Mouse (Mus musculus): ENCODE results near the gene Gpd1l. TPM values are rescaled to one million over a fixed set of nuclear protein-coding genes. Genes with fewer than 3 reads are reported as not detected.

Gpd1l gene
- polyA plus RNA-seq, 1 experiment from 2014 or later, result 6.7 TPM

DNA sequence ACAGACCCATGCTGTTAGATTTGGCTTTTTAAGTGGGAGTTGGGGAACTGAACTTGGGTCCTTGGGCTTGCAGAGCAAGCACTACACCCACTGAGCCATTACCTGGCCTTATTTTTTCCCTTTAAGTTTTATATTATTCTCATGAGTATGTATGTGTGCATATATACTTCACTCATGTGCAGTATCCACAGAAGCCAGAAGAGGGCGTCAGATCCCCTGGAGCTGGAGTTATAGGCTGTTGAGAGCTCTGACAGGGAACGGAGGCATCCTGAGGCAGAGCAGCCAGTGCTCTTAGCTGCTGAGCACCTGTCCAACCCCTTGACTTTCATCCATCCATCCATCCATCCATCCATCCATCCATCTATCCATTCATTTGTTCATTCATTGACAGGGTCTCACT is 2.9 kb upstream of the Gpd1l start:
- H3K27ac ChIP-seq (replicated peaks; ENCODE audit: low read depth, low read length), result no peak overlapping the region
- DNase-seq (ENCODE audit: low spot score), result no peak
- H3K4me2 ChIP-seq (ENCODE audit: low read depth, severe bottlenecking), result no peak overlapping the region
- WGBS, result 91% methylated on average over 2 of the region's 2 CpGs
- peaks cover 7% of the 10 kb centered on the region; the same call in 1 of the 2 replicates for H3K4me1 ChIP-seq (ENCODE audit: control insufficient read depth, insufficient read depth, low read length)
- no peaks in the 10 kb centered on the region for H3K9me3 ChIP-seq (ENCODE audit: control insufficient read depth, low read length)
- no peaks in the 10 kb centered on the region for H3K27me3 ChIP-seq (ENCODE audit: control insufficient read depth, insufficient read depth, low read length)
- H3K4me3 ChIP-seq (ENCODE audit: low read depth, low read length), result no peak overlapping the region
- ATAC-seq (ENCODE audit: insufficient number of reproducible peaks, low FRiP score, low TSS enrichment, low read depth), result no peak
- H3K36me3 ChIP-seq (ENCODE audit: control insufficient read depth, insufficient read depth, low read length), result no peaks in the 10 kb centered on the region
- no peak overlapping the region for H3K9ac ChIP-seq (ENCODE audit: low read length)

DNA sequence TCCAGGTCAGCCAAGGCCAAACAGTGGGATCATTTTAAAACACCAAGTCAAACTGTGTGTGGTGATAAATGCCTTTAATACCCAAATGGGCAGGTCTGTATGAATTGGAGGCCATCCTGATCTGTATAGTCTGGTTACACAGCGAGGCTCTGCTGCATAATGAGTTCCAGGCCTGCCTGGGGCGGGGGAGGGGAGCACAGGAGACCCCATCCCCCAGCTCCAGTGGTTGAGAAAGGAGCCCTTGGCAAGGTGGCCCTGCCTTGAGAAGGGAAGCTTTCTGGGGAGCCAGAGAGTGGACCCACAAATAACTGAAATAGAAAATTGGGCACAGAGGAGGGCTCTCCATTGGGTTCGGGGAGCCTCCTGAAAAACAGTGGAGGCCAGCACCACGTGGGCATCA is 1.5 kb upstream of the Gpd1l start:
- DNase-seq (ENCODE audit: low spot score), result peak; percentile 50

DNA sequence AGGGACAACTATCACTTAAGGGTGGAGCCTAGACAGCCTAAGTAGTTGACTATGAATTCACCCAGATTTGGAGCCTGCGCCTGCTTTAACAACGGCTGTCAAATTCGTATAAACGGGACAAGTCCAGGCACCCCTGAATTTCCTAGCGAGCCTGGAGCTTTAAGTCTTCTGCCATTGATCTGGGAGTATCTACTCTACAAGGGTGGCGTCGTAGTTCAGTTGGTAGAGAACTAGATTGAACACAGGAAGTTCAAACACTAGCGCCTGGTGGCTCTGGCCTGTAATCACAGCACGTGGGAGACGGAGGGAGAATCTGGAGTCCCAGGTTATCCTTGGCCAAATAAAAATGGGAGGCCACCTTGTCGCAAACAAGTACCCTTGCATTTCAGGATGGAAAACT is 444 bp upstream of the Gpd1l start:
- ATAC-seq (ENCODE audit: insufficient number of reproducible peaks, low FRiP score, low TSS enrichment, low read depth) (no peak), DNase-seq (ENCODE audit: low spot score) (no peak)
- Histone ChIP-seq H3K27ac (replicated peaks; ENCODE audit: low read depth, low read length) (no peak overlapping the region), H3K9ac (ENCODE audit: low read length) (no peak overlapping the region), H3K4me3 (ENCODE audit: low read depth, low read length) (no peak overlapping the region), H3K4me2 (ENCODE audit: low read depth, severe bottlenecking) (peak overlapping the region; percentile 92; the same call in 1 of the 2 replicates), H3K27me3 (ENCODE audit: control insufficient read depth, insufficient read depth, low read length) (no peaks in the 10 kb centered on the region), H3K4me1 (ENCODE audit: control insufficient read depth, insufficient read depth, low read length) (peaks cover 7% of the 10 kb centered on the region; the same call in 1 of the 2 replicates), H3K36me3 (ENCODE audit: control insufficient read depth, insufficient read depth, low read length) (no peaks in the 10 kb centered on the region), H3K9me3 (ENCODE audit: control insufficient read depth, low read length) (no peaks in the 10 kb centered on the region)
- WGBS, result 63% methylated on average over 11 of the region's 11 CpGs

More for the DNA sequence above, 1.5 kb upstream of the Gpd1l start:
- no peak overlapping the region for H3K9ac ChIP-seq (ENCODE audit: low read length)
- no peak overlapping the region for H3K4me2 ChIP-seq (ENCODE audit: low read depth, severe bottlenecking)
- H3K4me3 ChIP-seq (ENCODE audit: low read depth, low read length), result no peak overlapping the region
- no peak for ATAC-seq (ENCODE audit: insufficient number of reproducible peaks, low FRiP score, low TSS enrichment, low read depth)
- H3K9me3 ChIP-seq (ENCODE audit: control insufficient read depth, low read length), result no peaks in the 10 kb centered on the region
- H3K4me1 ChIP-seq (ENCODE audit: control insufficient read depth, insufficient read depth, low read length), result peaks cover 7% of the 10 kb centered on the region; the same call in 1 of the 2 replicates
- no peaks in the 10 kb centered on the region for H3K36me3 ChIP-seq (ENCODE audit: control insufficient read depth, insufficient read depth, low read length)
- 64% methylated on average over 4 of the region's 4 CpGs for WGBS
- no peak overlapping the region for H3K27ac ChIP-seq (replicated peaks; ENCODE audit: low read depth, low read length)
- no peaks in the 10 kb centered on the region for H3K27me3 ChIP-seq (ENCODE audit: control insufficient read depth, insufficient read depth, low read length)

DNA sequence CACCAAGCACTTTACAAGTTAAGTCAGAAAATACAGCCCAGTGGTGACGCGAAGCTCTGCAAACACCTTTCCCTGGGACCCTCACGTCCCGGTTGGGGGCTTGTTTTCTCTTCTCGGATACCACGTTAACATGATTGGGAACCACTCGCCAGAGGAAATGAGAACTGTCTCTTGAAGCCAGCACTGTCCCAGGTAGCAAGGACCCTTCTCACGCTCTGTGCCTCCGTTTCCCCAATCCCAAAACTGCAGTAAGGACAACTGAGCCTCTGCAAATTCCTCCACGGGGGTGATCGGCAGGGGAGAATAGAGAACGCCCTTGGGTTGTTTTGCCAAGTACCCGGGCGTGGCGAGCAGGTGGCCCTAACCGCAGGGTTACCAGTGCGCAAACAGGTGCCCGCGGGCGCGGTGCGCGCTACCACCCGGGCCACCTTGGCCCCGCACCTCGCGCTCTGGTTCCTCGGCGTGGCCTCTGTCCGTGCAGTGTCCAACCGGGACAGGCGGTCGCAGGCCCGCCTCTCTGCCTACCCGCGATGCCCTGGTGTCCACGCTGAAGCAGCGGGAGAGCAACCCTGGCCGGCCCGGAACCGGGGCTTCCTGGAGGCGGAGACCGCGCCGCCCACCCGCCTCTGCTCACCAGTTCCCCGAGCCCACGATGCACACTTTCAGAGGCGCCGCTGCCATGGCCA is 607 bp downstream of the Gpd1l start:
- no peaks in the 10 kb centered on the region for H3K36me3 ChIP-seq (ENCODE audit: control insufficient read depth, insufficient read depth, low read length)
- under 1% methylated on average over 50 of the region's 50 CpGs for WGBS
- peak overlapping the region; percentile 74 for H3K9ac ChIP-seq (ENCODE audit: low read length)
- peaks cover 7% of the 10 kb centered on the region; the same call in 1 of the 2 replicates for H3K4me1 ChIP-seq (ENCODE audit: control insufficient read depth, insufficient read depth, low read length)
- no peaks in the 10 kb centered on the region for H3K27me3 ChIP-seq (ENCODE audit: control insufficient read depth, insufficient read depth, low read length)
- no peak overlapping the region for H3K27ac ChIP-seq (replicated peaks; ENCODE audit: low read depth, low read length)
- no peaks in the 10 kb centered on the region for H3K9me3 ChIP-seq (ENCODE audit: control insufficient read depth, low read length)
- peak overlapping the region; percentile 75 for H3K4me3 ChIP-seq (ENCODE audit: low read depth, low read length)
- ATAC-seq (ENCODE audit: insufficient number of reproducible peaks, low FRiP score, low TSS enrichment, low read depth), result no peak; the same call in 1 of the 2 replicates
- DNase-seq (ENCODE audit: low spot score), result peak; percentile 41
- peak overlapping the region; percentile 92 for H3K4me2 ChIP-seq (ENCODE audit: low read depth, severe bottlenecking)

DNA sequence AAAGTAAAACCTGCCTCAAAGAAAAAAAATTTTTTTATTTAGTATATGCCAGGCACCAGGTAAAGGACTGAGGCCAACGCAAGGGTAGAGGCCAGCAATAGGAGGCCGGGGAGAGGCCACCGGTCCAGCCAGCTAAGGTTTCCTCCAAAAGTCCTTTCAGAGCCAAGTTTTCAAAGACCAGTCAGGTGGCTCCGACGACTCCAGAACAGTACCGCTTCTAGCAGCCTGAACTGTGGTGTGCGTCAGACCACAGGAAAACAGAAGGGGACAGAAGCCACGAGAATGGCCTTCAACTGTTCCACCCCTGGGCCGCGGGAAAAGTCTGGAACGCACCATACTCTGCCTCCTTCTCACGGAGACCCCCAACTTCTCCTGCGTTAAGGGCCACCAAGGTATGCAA is 1.2 kb downstream of the Gpd1l start:
- H3K4me2 ChIP-seq (ENCODE audit: low read depth, severe bottlenecking), result peak overlapping the region; percentile 92
- no peak for ATAC-seq (ENCODE audit: insufficient number of reproducible peaks, low FRiP score, low TSS enrichment, low read depth)
- no peak overlapping the region for H3K27ac ChIP-seq (replicated peaks; ENCODE audit: low read depth, low read length)
- H3K9ac ChIP-seq (ENCODE audit: low read length), result no peak overlapping the region
- H3K27me3 ChIP-seq (ENCODE audit: control insufficient read depth, insufficient read depth, low read length), result no peaks in the 10 kb centered on the region
- H3K36me3 ChIP-seq (ENCODE audit: control insufficient read depth, insufficient read depth, low read length), result no peaks in the 10 kb centered on the region
- peaks cover 7% of the 10 kb centered on the region; the same call in 1 of the 2 replicates for H3K4me1 ChIP-seq (ENCODE audit: control insufficient read depth, insufficient read depth, low read length)
- WGBS, result 26% methylated on average over 13 of the region's 13 CpGs
- H3K9me3 ChIP-seq (ENCODE audit: control insufficient read depth, low read length), result no peaks in the 10 kb centered on the region
- H3K4me3 ChIP-seq (ENCODE audit: low read depth, low read length), result peak overlapping the region; percentile 75
- no peak for DNase-seq (ENCODE audit: low spot score)

DNA sequence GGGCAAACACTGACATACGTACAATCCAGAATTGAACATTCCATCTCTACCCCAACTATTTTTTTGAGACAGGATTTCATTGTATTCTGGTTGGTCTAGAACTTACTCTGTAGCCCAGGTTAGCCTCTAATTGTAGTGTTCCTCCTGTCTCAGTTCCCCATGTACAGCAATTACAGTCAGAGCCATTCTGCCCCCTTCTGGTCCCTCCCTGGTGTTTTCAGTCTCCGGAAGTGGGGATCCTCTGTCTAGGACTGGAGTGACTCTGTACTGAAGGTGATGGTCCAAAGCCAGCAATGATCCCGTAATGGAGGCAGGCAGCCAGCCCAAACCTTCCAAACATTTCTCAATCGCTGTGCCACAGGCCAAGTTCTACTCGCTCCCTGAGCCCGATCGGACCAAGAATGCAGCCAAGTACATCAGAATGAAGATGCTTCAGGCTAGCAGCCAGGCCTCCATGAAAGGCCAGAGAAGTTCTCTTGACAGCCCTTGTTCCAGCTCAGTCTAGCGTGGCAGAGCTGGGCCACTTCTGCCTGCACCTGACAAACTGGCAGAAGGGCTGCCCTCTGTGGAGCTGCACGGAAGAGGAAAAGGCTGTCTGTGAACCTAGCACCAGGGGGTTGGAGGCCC is 3.2 kb downstream of the Gpd1l start:
- Histone ChIP-seq H3K9me3 (ENCODE audit: control insufficient read depth, low read length) (no peaks in the 10 kb centered on the region), H3K4me2 (ENCODE audit: low read depth, severe bottlenecking) (no peak overlapping the region), H3K36me3 (ENCODE audit: control insufficient read depth, insufficient read depth, low read length) (no peaks in the 10 kb centered on the region), H3K4me1 (ENCODE audit: control insufficient read depth, insufficient read depth, low read length) (peaks cover 7% of the 10 kb centered on the region; the same call in 1 of the 2 replicates), H3K27me3 (ENCODE audit: control insufficient read depth, insufficient read depth, low read length) (no peaks in the 10 kb centered on the region), H3K4me3 (ENCODE audit: low read depth, low read length) (no peak overlapping the region), H3K9ac (ENCODE audit: low read length) (no peak overlapping the region), H3K27ac (replicated peaks; ENCODE audit: low read depth, low read length) (no peak overlapping the region)
- 91% methylated on average over 9 of the region's 9 CpGs for WGBS
- DNase-seq (ENCODE audit: low spot score) (no peak), ATAC-seq (ENCODE audit: insufficient number of reproducible peaks, low FRiP score, low TSS enrichment, low read depth) (no peak)

DNA sequence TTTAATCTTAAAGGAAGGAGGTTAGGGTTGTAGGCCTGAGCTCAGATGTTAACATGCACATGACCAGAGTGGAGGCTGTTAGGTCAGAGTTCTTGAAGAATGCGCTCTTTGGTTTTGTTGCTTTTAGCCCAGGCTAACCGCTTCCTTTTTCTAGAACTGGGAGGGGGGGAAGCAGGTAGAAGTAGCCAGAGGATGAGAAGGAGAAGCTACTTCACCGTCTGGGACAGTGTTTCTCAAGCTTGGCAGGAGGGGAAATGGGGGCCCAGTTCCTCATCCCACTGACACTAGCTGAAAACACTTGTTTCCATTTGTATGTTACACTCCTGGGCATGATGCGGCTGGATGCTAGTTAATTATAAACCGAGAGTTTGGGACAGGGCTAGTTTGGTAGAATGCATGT is 8.2 kb downstream of the Gpd1l start:
- Histone ChIP-seq H3K4me2 (ENCODE audit: low read depth, severe bottlenecking) (no peak overlapping the region), H3K4me1 (ENCODE audit: control insufficient read depth, insufficient read depth, low read length) (no peaks in the 10 kb centered on the region), H3K9ac (ENCODE audit: low read length) (no peak overlapping the region), H3K9me3 (ENCODE audit: control insufficient read depth, low read length) (no peaks in the 10 kb centered on the region), H3K27ac (replicated peaks; ENCODE audit: low read depth, low read length) (no peak overlapping the region), H3K4me3 (ENCODE audit: low read depth, low read length) (no peak overlapping the region), H3K36me3 (ENCODE audit: control insufficient read depth, insufficient read depth, low read length) (no peaks in the 10 kb centered on the region), H3K27me3 (ENCODE audit: control insufficient read depth, insufficient read depth, low read length) (no peaks in the 10 kb centered on the region)
- no peak for ATAC-seq (ENCODE audit: insufficient number of reproducible peaks, low FRiP score, low TSS enrichment, low read depth)
- DNase-seq (ENCODE audit: low spot score), result no peak
- 88% methylated on average over 5 of the region's 5 CpGs for WGBS

DNA sequence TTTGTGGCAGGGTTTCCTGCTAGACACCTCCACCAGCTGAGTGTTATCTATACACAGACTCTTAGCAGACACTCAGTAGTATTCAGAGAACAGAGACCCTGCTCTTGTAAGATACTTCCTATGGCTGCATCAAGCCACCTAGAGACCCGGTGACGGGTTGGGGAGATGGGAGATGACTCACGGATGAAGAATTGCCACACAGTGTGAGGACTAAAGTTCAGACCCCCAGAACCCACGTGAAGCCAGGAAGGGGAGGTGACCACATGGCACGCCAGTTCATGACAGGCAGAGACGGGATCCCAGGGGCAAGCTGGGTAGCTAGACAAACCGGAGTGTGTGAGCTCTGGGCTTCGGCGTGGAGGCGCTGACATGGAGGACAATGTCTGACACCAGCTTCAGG is 8.7 kb downstream of the Gpd1l start:
- no peak for DNase-seq (ENCODE audit: low spot score)
- ATAC-seq (ENCODE audit: insufficient number of reproducible peaks, low FRiP score, low TSS enrichment, low read depth), result no peak
- Histone ChIP-seq H3K9me3 (ENCODE audit: control insufficient read depth, low read length) (no peaks in the 10 kb centered on the region), H3K4me3 (ENCODE audit: low read depth, low read length) (no peak overlapping the region), H3K4me1 (ENCODE audit: control insufficient read depth, insufficient read depth, low read length) (no peaks in the 10 kb centered on the region), H3K27me3 (ENCODE audit: control insufficient read depth, insufficient read depth, low read length) (no peaks in the 10 kb centered on the region), H3K27ac (replicated peaks; ENCODE audit: low read depth, low read length) (no peak overlapping the region), H3K4me2 (ENCODE audit: low read depth, severe bottlenecking) (no peak overlapping the region), H3K9ac (ENCODE audit: low read length) (no peak overlapping the region), H3K36me3 (ENCODE audit: control insufficient read depth, insufficient read depth, low read length) (no peaks in the 10 kb centered on the region)
- 80% methylated on average over 10 of the region's 10 CpGs for WGBS

All from limb, embryonic 11.5 days (tissue).